Mouse (Mus musculus): ENCODE results near the gene Tnfrsf8. TPM values are rescaled to one million over a fixed set of nuclear protein-coding genes. Genes with fewer than 3 reads are reported as not detected.

Gene Tnfrsf8
- total and polyA plus RNA-seq, 3 experiments, result 12.7 to 31.0 (median 24.7) TPM

DNA sequence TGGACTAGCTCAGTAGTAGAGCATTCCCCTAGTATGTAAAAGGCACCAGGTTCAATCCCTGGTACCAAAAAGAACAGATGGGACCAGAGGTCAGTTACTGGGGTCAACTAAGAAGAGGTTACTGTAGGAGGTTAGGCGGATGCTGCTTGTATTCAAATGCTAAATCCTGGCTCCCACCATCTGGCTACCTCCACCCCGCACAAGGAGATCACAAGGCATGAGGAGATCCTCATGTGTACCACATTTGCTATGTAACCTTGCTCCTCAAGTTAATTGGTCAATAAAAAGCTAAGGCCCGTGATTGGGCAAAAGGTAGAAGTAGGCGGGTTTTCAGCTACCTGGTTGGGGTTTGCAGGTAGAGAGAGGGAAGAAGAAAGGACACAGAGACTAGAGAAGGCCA, 43.3 kb downstream of the Tnfrsf8 start:
- Histone ChIP-seq H3K27me3 (replicated peaks) (no peaks in the 10 kb centered on the region), H3K4me2 (ENCODE audit: insufficient read depth, low read depth, poor library complexity, severe bottlenecking) (no peak overlapping the region), H3K9ac (ENCODE audit: insufficient read depth, low read depth) (no peak overlapping the region), H3K4me3 (replicated peaks in 1 of 3; ENCODE audit: low read depth in 2 of 3, low read length in 2 of 3, poor library complexity in 1 of 3) (no peak overlapping the region), H3K4me1 (ENCODE audit: control insufficient read depth in 1 of 2, insufficient read depth in 2 of 2) (peaks cover 5 to 28% of the 10 kb centered on the region in 2 experiments; a peak in 3 of 4 replicates), H3K9me3 (replicated peaks; ENCODE audit: low read length) (no peaks in the 10 kb centered on the region), H3K79me2 (replicated peaks; ENCODE audit: control insufficient read depth, extremely low read depth, insufficient read depth, poor library complexity, severe bottlenecking) (no peaks in the 10 kb centered on the region), H3K36me3 (replicated peaks in 1 of 2; ENCODE audit: control insufficient read depth in 1 of 2, insufficient read depth in 1 of 2, low read length in 1 of 2) (peaks cover 17 to 50% of the 10 kb centered on the region in 2 experiments), H3K27ac (ENCODE audit: insufficient read depth, low read depth) (no peak overlapping the region)
- in situ Hi-C loops (cut with MboI; ENCODE audit: low pct_ligation_motif_present, low pct_unique_long_range_greater_than_20kb, low sequenced_read_pairs), result no loop called here
- dilution Hi-C loops (cut with MboI; ENCODE audit: extremely low pct_ligation_motif_present, extremely low pct_unique_long_range_greater_than_20kb, low sequenced_read_pairs), result no loop called here
- TF ChIP-seq SMC3 (IDR thresholded peaks at IDR 0.05; ENCODE audit: low read depth, low read length) (no peak), ZC3H11A (IDR thresholded peaks at IDR 0.05; ENCODE audit: low read depth, low read length) (no peak), MAFK (IDR thresholded peaks at IDR 0.05; ENCODE audit: insufficient replicate concordance, low read length) (no peak), POLR2A (IDR thresholded peaks at IDR 0.05; ENCODE audit: low read depth, low read length) (no peak), ZKSCAN1 (IDR thresholded peaks at IDR 0.05; ENCODE audit: borderline replicate concordance, low read depth, low read length) (no peak), ELF1 (IDR thresholded peaks at IDR 0.05; ENCODE audit: low read depth, low read length) (no peak), ZNF384 (IDR thresholded peaks at IDR 0.05; ENCODE audit: low read depth, low read length) (no peak), CHD2 (IDR thresholded peaks at IDR 0.05; ENCODE audit: low read length) (no peak), JUND (conservative IDR thresholded peaks at IDR 0.05; ENCODE audit: low read depth, low read length) (no peak), USF2 (conservative IDR thresholded peaks at IDR 0.05; ENCODE audit: low read depth, low read length) (no peak), UBTF (IDR thresholded peaks at IDR 0.05; ENCODE audit: low read depth, low read length) (no peak)
- no peak for DNase-seq (ENCODE audit: extremely low read depth)

- in situ Hi-C loops (cut with MboI; ENCODE audit: low pct_ligation_motif_present, low pct_unique_long_range_greater_than_20kb, low sequenced_read_pairs) (no loop called here), dilution Hi-C loops (cut with MboI; ENCODE audit: extremely low pct_ligation_motif_present, extremely low pct_unique_long_range_greater_than_20kb, low sequenced_read_pairs) (no loop called here)
- H3K4me2 ChIP-seq (ENCODE audit: insufficient read depth, low read depth, poor library complexity, severe bottlenecking), result no peak overlapping the region
- H3K9me3 ChIP-seq (replicated peaks; ENCODE audit: low read length), result no peaks in the 10 kb centered on the region
- H3K27me3 ChIP-seq (replicated peaks), result no peaks in the 10 kb centered on the region
- no peak overlapping the region for H3K27ac ChIP-seq (ENCODE audit: insufficient read depth, low read depth)
- no peak for DNase-seq (ENCODE audit: extremely low read depth)
- H3K36me3 ChIP-seq (replicated peaks in 1 of 2; ENCODE audit: control insufficient read depth in 1 of 2, insufficient read depth in 1 of 2, low read length in 1 of 2), result peaks cover 17 to 48% of the 10 kb centered on the region in 2 experiments
- no peaks in the 10 kb centered on the region for H3K79me2 ChIP-seq (replicated peaks; ENCODE audit: control insufficient read depth, extremely low read depth, insufficient read depth, poor library complexity, severe bottlenecking)
- H3K4me1 ChIP-seq (ENCODE audit: control insufficient read depth in 1 of 2, insufficient read depth in 2 of 2), result peaks cover 0 to 32% of the 10 kb centered on the region in 2 experiments; a peak in 2 of 4 replicates
- no peak overlapping the region for H3K4me3 ChIP-seq (replicated peaks in 1 of 3; ENCODE audit: low read depth in 2 of 3, low read length in 2 of 3, poor library complexity in 1 of 3)
- no peak overlapping the region for H3K9ac ChIP-seq (ENCODE audit: insufficient read depth, low read depth)
- TF ChIP-seq ZNF384 (IDR thresholded peaks at IDR 0.05; ENCODE audit: low read depth, low read length), result no peak
- no peak for TF ChIP-seq BHLHE40 (IDR thresholded peaks at IDR 0.05; ENCODE audit: low read depth, low read length)
- no peak for TF ChIP-seq TCF12 (IDR thresholded peaks at IDR 0.05; ENCODE audit: low read depth, low read length)
- no peak for TF ChIP-seq ETS1 (conservative IDR thresholded peaks at IDR 0.05; ENCODE audit: low read depth, low read length)
- no peak for TF ChIP-seq POLR2AphosphoS2 (IDR thresholded peaks at IDR 0.05; ENCODE audit: low read depth, low read length)
- no peak for TF ChIP-seq ZMIZ1 (IDR thresholded peaks at IDR 0.05; ENCODE audit: low read depth, low read length)
- TF ChIP-seq USF2 (conservative IDR thresholded peaks at IDR 0.05; ENCODE audit: low read depth, low read length), result no peak
- TF ChIP-seq CTCF (conservative IDR thresholded peaks at IDR 0.05 in 1 of 2, IDR thresholded peaks at IDR 0.05 in 1 of 2; ENCODE audit: low read depth in 2 of 2, low read length in 2 of 2), result no peak
- TF ChIP-seq KAT2A (IDR thresholded peaks at IDR 0.05; ENCODE audit: insufficient replicate concordance, low read length), result no peak
- no peak for TF ChIP-seq TBP (conservative IDR thresholded peaks at IDR 0.05; ENCODE audit: low read depth, low read length)
- TF ChIP-seq ZC3H11A (IDR thresholded peaks at IDR 0.05; ENCODE audit: low read depth, low read length), result no peak
- no peak for TF ChIP-seq MYC (IDR thresholded peaks at IDR 0.05; ENCODE audit: low read depth, low read length)
- TF ChIP-seq ZKSCAN1 (IDR thresholded peaks at IDR 0.05; ENCODE audit: borderline replicate concordance, low read depth, low read length), result no peak
- TF ChIP-seq CHD2 (IDR thresholded peaks at IDR 0.05; ENCODE audit: low read length), result no peak
- no peak for TF ChIP-seq ELF1 (IDR thresholded peaks at IDR 0.05; ENCODE audit: low read depth, low read length)
- TF ChIP-seq JUND (conservative IDR thresholded peaks at IDR 0.05; ENCODE audit: low read depth, low read length), result no peak
- no peak for TF ChIP-seq CHD1 (IDR thresholded peaks at IDR 0.05; ENCODE audit: low read depth, low read length)
Measured at GRCm38 (mm10) chr4:145270136-145270535, 44.8 kb downstream of the Tnfrsf8 start.
